Mouse (Mus musculus): Measurements from ENCODE around the gene Nans.

DNA sequence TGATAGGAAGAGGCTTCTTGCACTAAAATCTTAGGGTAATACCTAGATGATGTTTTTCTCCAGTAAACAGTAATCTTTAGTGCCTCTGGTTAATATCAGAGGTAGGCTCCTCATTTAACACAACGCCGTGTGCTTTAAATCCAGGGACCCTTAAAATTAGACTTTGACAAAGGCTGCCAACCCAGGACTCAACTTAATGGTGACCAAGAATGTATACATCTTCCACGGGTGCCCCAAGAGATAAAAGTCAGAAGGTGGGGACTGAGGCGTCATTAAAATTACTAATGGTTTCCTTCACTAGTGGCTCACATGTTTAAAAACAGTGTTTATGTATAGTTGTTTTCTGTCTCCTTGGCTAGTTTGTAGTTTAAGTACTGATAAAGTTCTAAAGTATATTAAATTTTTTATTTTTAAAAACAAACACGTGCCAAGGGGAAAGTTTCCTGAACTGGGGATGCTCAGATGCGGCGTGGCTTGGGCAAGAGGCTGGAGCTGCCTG lies 39.0 kb upstream of the Nans start:
- TF ChIP-seq POLR2A (IDR thresholded peaks at IDR 0.05; ENCODE audit: control insufficient read depth, extremely low read depth, insufficient read depth, low read length, poor library complexity), result no peak
- TF ChIP-seq CTCF (IDR thresholded peaks at IDR 0.05; ENCODE audit: borderline replicate concordance, control insufficient read depth, extremely low read depth, insufficient read depth, low read length, poor library complexity), result no peak
